Mouse (Mus musculus) mature B cell (primary cell): ENCODE measurements around the gene Limd2.

Experiments used
- in situ Hi-C: fragments of 300-500 bp; cut with MboI; formaldehyde crosslinking; loops from 2 replicates; pipeline ENCODE4 v1.14.3; 2019

Limd2 gene

GRCm38 (mm10) chr11:106125827-106126226 is 34.8 kb downstream of the Limd2 start:
- in situ Hi-C loops, result no loop called here

- in situ Hi-C loops, result no loop called here
Observed at GRCm38 (mm10) chr11:106124784-106125183, 35.9 kb downstream of the Limd2 start.

GRCm38 (mm10) chr11:106122736-106123135 is 37.9 kb downstream of the Limd2 start:
- in situ Hi-C loops, result no loop called here

- in situ Hi-C loops, result no loop called here
Observed at GRCm38 (mm10) chr11:106122221-106122620, 38.4 kb downstream of the Limd2 start.

GRCm38 (mm10) chr11:106111688-106112087 is 49.0 kb downstream of the Limd2 start:
- in situ Hi-C loops, result no loop called here
